Mouse (Mus musculus) heart, adult 11 months (tissue): ENCODE results near the gene Mau2.
"Not testable (repeated sequence)": the region's sequence is repeated elsewhere in the genome, so short reads cannot be mapped to it uniquely, and the experiment has no call there.

ENCODE experiments used
- DNase-seq: peaks from one replicate; pipeline ENCODE4 v3.0.0; 2022

Mau2 gene

GRCm38 (mm10) chr8:70023596-70023995 lies 18.9 kb downstream of the Mau2 start:
- no peak for DNase-seq

- DNase-seq = peak; percentile 85
These were observed 27.5 kb downstream of the Mau2 start for GRCm38 (mm10) chr8:70015017-70015416.

GRCm38 (mm10) chr8:70012763-70013162 lies 29.8 kb downstream of the Mau2 start:
- no peak for DNase-seq

GRCm38 (mm10) chr8:70012350-70012749 lies 30.2 kb downstream of the Mau2 start:
- DNase-seq = no peak

- not testable (repeated sequence) for DNase-seq
These were observed 31.7 kb downstream of the Mau2 start for GRCm38 (mm10) chr8:70010796-70011195.

GRCm38 (mm10) chr8:70005178-70005577 lies 37.4 kb downstream of the Mau2 start:
- peak; percentile 97 for DNase-seq

GRCm38 (mm10) chr8:70004345-70004744 lies 38.2 kb downstream of the Mau2 start:
- peak; percentile 82 for DNase-seq

- DNase-seq = peak; percentile 87
These were observed 39.3 kb downstream of the Mau2 start for GRCm38 (mm10) chr8:70003204-70003657.

- DNase-seq = not testable (repeated sequence)
These were observed 40.7 kb downstream of the Mau2 start for GRCm38 (mm10) chr8:70001892-70002191.

GRCm38 (mm10) chr8:70001176-70001891 lies 41.2 kb downstream of the Mau2 start:
- DNase-seq = peak; percentile 98

GRCm38 (mm10) chr8:70000226-70000625 lies 42.3 kb downstream of the Mau2 start:
- DNase-seq = no peak

GRCm38 (mm10) chr8:69999236-69999635 lies 43.3 kb downstream of the Mau2 start:
- peak; percentile 79 for DNase-seq

GRCm38 (mm10) chr8:69998706-69999105 lies 43.8 kb downstream of the Mau2 start:
- no peak for DNase-seq

GRCm38 (mm10) chr8:69996589-69997285 lies 45.8 kb downstream of the Mau2 start:
- no peak for DNase-seq

GRCm38 (mm10) chr8:69995776-69996588 lies 46.6 kb downstream of the Mau2 start, which contains the start of gene Gatad2a:
TSS of gene Gatad2a (minus strand) at chr8:69996384.
- peak; percentile 100 for DNase-seq

- DNase-seq = no peak
These were observed 47.1 kb downstream of the Mau2 start for GRCm38 (mm10) chr8:69995422-69995775.

GRCm38 (mm10) chr8:69988936-69989335 lies 53.6 kb downstream of the Mau2 start:
- DNase-seq = not testable (repeated sequence)

GRCm38 (mm10) chr8:69987744-69988143 lies 54.8 kb downstream of the Mau2 start:
- DNase-seq = no peak

- DNase-seq = peak; percentile 87
These were observed 57.5 kb downstream of the Mau2 start for GRCm38 (mm10) chr8:69984876-69985553.

GRCm38 (mm10) chr8:69978456-69978855 lies 64.1 kb downstream of the Mau2 start:
- DNase-seq = no peak

- DNase-seq = no peak
These were observed 67.7 kb downstream of the Mau2 start for GRCm38 (mm10) chr8:69974806-69975205.

- peak; percentile 100 for DNase-seq
These were observed 68.3 kb downstream of the Mau2 start for GRCm38 (mm10) chr8:69974194-69974614.
